Mouse (Mus musculus) erythroblast, embryonic 14.5 days (primary cell): ENCODE measurements around the gene U2af2.

Experiments used
- GATA1 ChIP-seq: IDR thresholded peaks from 2 replicates; pipeline ENCODE4 v1.6.1; 2012; ENCODE audit warnings: low read length, inconsistent platforms, mixed read lengths
- TAL1 ChIP-seq: IDR thresholded peaks from 3 replicates; pipeline ENCODE4 v1.6.1; 2012; ENCODE audit warnings: low read length, inconsistent platforms, mixed read lengths

- TF ChIP-seq GATA1: no peak
- TF ChIP-seq TAL1: no peak
Measured at GRCm38 (mm10) chr7:5061774-5062359, at the start of gene U2af2.
